Mouse (Mus musculus): ENCODE measurements around the gene Cd200. TPM values are rescaled to one million over a fixed set of nuclear protein-coding genes. Genes with fewer than 3 reads are reported as not detected.

The Cd200 gene
- polyA plus RNA-seq, 1 experiment, result 56.1 TPM

GRCm38 (mm10) chr16:45332591-45332990 lies 76.3 kb downstream of the Cd200 start:
- Histone ChIP-seq H3K27ac (ENCODE audit: insufficient read depth, low read length) (no peak overlapping the region), H3K4me1 (ENCODE audit: control insufficient read depth, insufficient read depth, insufficient read length) (peaks cover 12% of the 10 kb centered on the region), H3K27me3 (ENCODE audit: control insufficient read depth, insufficient read depth, low read length) (no peaks in the 10 kb centered on the region), H3K4me3 (ENCODE audit: extremely low read depth, insufficient read depth, insufficient read length) (no peak overlapping the region), H3K36me3 (ENCODE audit: control insufficient read depth, insufficient read depth, low read length) (no peaks in the 10 kb centered on the region)
- no peak for TF ChIP-seq POLR2A (IDR thresholded peaks at IDR 0.05; ENCODE audit: low read depth, low read length)
- no peak for TF ChIP-seq CTCF (IDR thresholded peaks at IDR 0.05; ENCODE audit: extremely low read depth, insufficient read depth, insufficient read length, insufficient replicate concordance)
- no peak for DNase-seq (ENCODE audit: low read depth in 1 of 2, low spot score in 2 of 2)
- WGBS, result 75% methylated on average over 8 of the region's 8 CpGs

Other genes with a start within 250 kb of the Cd200 start
- 25.0 and 26.3 TPM in 2 replicates for gene Btla, start 184.7 kb downstream of the Cd200 start, polyA plus RNA-seq (2012; rRNA removed)
- gene Gm609, start 83.9 kb upstream of the Cd200 start, polyA plus RNA-seq (2012; rRNA removed), result not detected in 2 replicates
- not detected in 2 replicates for gene Gm17783, start 123.0 kb upstream of the Cd200 start, polyA plus RNA-seq (2012; rRNA removed)
- gene Slc9c1, start 126.3 kb upstream of the Cd200 start, polyA plus RNA-seq (2012; rRNA removed), result not detected in 2 replicates
- 1.2 and 2.2 TPM in 2 replicates for gene Gcsam, start 201.3 kb upstream of the Cd200 start, polyA plus RNA-seq (2012; rRNA removed)
- gene BC016579, start 245.0 kb upstream of the Cd200 start, polyA plus RNA-seq (2012; rRNA removed), result 0.05 TPM in 1 of 2 replicates, not detected in the other

Data from spleen, adult 2 months (tissue).